Mouse (Mus musculus) limb, embryonic 11.5 days (tissue): ENCODE measurements around the gene Gpr37l1. TPM values are rescaled to one million over a fixed set of nuclear protein-coding genes. Genes with fewer than 3 reads are reported as not detected.

Experiments used
- ATAC-seq: fragments of 200-750 bp; cut with Nextera tagmentation; 2 replicates; pipeline ENCODE4 v1.8.0; 2017; ENCODE audit warnings: low read depth; ENCODE audit not compliant: insufficient number of reproducible peaks, low FRiP score, low TSS enrichment
- DNase-seq: peaks from one replicate; pipeline ENCODE4 v3.0.0-alpha.2; 2015; ENCODE audit warnings: low spot score
- H3K27ac ChIP-seq: fragments of 300-500 bp; sonication (generic); replicated peaks from 2 replicates; pipeline ENCODE4 v1.5.1; 2014; ENCODE audit warnings: low read depth, mild to moderate bottlenecking, low read length
- H3K27me3 ChIP-seq: fragments of 300-500 bp; sonication (generic); 2 replicates; pipeline ENCODE4 v1.6.1; 2014; ENCODE audit warnings: mild to moderate bottlenecking, low read length, mixed read lengths; ENCODE audit not compliant: control insufficient read depth, insufficient read depth
- H3K36me3 ChIP-seq: fragments of 300-500 bp; sonication (generic); 2 replicates; pipeline ENCODE4 v1.6.1; 2014; ENCODE audit warnings: mild to moderate bottlenecking, low read length, moderate library complexity, mixed read lengths; ENCODE audit not compliant: control insufficient read depth, insufficient read depth
- H3K4me1 ChIP-seq: fragments of 300-500 bp; sonication (generic); 2 replicates; pipeline ENCODE4 v1.6.1; 2014; ENCODE audit warnings: low read length, mixed read lengths; ENCODE audit not compliant: control insufficient read depth, insufficient read depth
- H3K4me2 ChIP-seq: fragments of 300-500 bp; sonication (generic); 2 replicates; pipeline ENCODE4 v1.6.1; 2014; ENCODE audit warnings: low read depth, mild to moderate bottlenecking, moderate library complexity; ENCODE audit not compliant: severe bottlenecking
- H3K4me3 ChIP-seq: fragments of 300-500 bp; sonication (generic); 2 replicates; pipeline ENCODE4 v1.5.1; 2014; ENCODE audit warnings: low read depth, low read length
- H3K9ac ChIP-seq: fragments of 300-500 bp; sonication (generic); 2 replicates; pipeline ENCODE4 v1.6.1; 2014; ENCODE audit warnings: mild to moderate bottlenecking, low read length
- H3K9me3 ChIP-seq: fragments of 300-500 bp; sonication (generic); 2 replicates; pipeline ENCODE4 v1.6.1; 2016; ENCODE audit warnings: low read length; ENCODE audit not compliant: control insufficient read depth
- WGBS: fragments of 180-500 bp; shearing (Covaris S2); extraction: QIAGEN DNeasy Blood & Tissue Kit; methylation state at CpG from one replicate; pipeline ENCODE4 v1.1.7; 2014; 5-methylcytosine and 5-hydroxymethylcytosine counted together
- polyA plus RNA-seq: library from polyadenylated mRNA; unstranded; fragments of >200 nt; fragmentation: Nextera tagmentation; extraction: Ambion mirVana; gene quantifications from 2 replicates; pipeline ENCODE4 v1.2.1, GENCODE M21; 2014

Gpr37l1 gene
- polyA plus RNA-seq = 0.12 TPM in 1 of 2 replicates, not detected in the other

DNA sequence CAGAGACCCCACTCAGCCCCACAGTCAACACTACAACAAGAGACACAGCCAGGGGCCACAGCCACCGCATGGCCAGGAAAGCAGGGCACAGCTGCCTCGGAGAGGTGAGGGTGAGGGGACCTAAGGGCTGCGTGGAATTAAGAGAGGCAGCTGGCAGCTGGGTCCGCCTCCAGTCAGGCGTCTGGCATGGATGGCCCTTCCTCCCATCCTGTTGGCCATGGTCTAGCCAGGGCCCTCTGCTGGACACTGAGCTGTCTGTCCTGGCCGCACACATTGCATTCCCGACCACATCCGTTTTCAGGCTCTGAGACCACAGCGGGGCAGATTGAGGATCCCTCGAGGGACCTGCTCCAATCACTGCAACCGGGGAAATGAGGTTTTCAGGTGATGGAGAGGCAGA lies at the start of gene Gpr37l1:
Gpr37l1 (minus strand) TSS at position 247 of the 400 bp plus-strand sequence.
- DNase-seq (no peak), ATAC-seq (no peak)
- no peaks in the 10 kb centered on the region; the same call in 1 of the 2 replicates for H3K4me1 ChIP-seq
- no peak within 1 kb of the TSS for H3K27ac ChIP-seq
- no peaks in the 10 kb centered on the region for H3K36me3 ChIP-seq
- WGBS = 65% methylated on average over 11 of the region's 11 CpGs
- no peak within 1 kb of the TSS for H3K4me3 ChIP-seq
- no peaks in the 10 kb centered on the region for H3K27me3 ChIP-seq
- H3K4me2 ChIP-seq = no peak within 1 kb of the TSS
- no peak within 1 kb of the TSS for H3K9ac ChIP-seq
- no peaks in the 10 kb centered on the region for H3K9me3 ChIP-seq

- H3K27me3 ChIP-seq = no peaks in the 10 kb centered on the region
- ATAC-seq = no peak
- H3K4me1 ChIP-seq = no peaks in the 10 kb centered on the region; the same call in 1 of the 2 replicates
- WGBS = 85% methylated on average over 9 of the region's 9 CpGs
- no peaks in the 10 kb centered on the region for H3K36me3 ChIP-seq
- no peaks in the 10 kb centered on the region for H3K9me3 ChIP-seq
- H3K4me2 ChIP-seq = no peak overlapping the region
- DNase-seq = no peak
- no peak overlapping the region for H3K4me3 ChIP-seq
- no peak overlapping the region for H3K27ac ChIP-seq
- no peak overlapping the region for H3K9ac ChIP-seq
Observed at GRCm38 (mm10) chr1:135213772-135214640, 46.5 kb upstream of the Gpr37l1 start.

DNA sequence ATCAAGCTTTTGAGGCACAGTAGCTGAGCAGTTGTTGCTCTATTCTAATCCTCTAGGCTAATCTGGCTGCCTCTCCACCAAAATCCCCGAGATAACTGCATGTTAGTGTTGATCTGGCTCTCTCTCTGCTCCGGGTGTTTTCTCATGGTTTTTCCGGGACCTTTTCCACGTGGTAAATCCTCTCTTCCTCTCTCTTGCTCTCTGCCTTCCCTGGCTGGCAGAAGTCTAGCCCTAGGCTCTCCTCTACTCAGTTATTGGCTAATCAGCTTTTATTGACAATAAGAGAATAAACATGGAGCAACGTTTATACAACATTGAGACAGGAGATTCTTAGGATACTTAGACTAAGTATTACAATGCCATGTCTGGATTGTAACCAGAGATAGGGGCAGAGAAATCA lies 42.9 kb upstream of the Gpr37l1 start:
- no peaks in the 10 kb centered on the region for H3K4me1 ChIP-seq
- no peak overlapping the region for H3K9ac ChIP-seq
- no peaks in the 10 kb centered on the region for H3K27me3 ChIP-seq
- no peaks in the 10 kb centered on the region for H3K9me3 ChIP-seq
- DNase-seq = no peak
- no peaks in the 10 kb centered on the region for H3K36me3 ChIP-seq
- H3K27ac ChIP-seq = no peak overlapping the region
- H3K4me3 ChIP-seq = no peak overlapping the region
- ATAC-seq = no peak
- 58% methylated on average over 5 of the region's 5 CpGs for WGBS
- no peak overlapping the region for H3K4me2 ChIP-seq

GRCm38 (mm10) chr1:135208716-135209115 lies 41.2 kb upstream of the Gpr37l1 start:
- DNase-seq (no peak), ATAC-seq (no peak)
- Histone ChIP-seq H3K27ac (no peak overlapping the region), H3K4me3 (no peak overlapping the region), H3K27me3 (no peaks in the 10 kb centered on the region), H3K4me1 (no peaks in the 10 kb centered on the region), H3K9me3 (no peaks in the 10 kb centered on the region; the same call in 1 of the 2 replicates), H3K36me3 (no peaks in the 10 kb centered on the region), H3K9ac (no peak overlapping the region), H3K4me2 (no peak overlapping the region)
- WGBS = 81% methylated on average over 9 of the region's 9 CpGs

DNA sequence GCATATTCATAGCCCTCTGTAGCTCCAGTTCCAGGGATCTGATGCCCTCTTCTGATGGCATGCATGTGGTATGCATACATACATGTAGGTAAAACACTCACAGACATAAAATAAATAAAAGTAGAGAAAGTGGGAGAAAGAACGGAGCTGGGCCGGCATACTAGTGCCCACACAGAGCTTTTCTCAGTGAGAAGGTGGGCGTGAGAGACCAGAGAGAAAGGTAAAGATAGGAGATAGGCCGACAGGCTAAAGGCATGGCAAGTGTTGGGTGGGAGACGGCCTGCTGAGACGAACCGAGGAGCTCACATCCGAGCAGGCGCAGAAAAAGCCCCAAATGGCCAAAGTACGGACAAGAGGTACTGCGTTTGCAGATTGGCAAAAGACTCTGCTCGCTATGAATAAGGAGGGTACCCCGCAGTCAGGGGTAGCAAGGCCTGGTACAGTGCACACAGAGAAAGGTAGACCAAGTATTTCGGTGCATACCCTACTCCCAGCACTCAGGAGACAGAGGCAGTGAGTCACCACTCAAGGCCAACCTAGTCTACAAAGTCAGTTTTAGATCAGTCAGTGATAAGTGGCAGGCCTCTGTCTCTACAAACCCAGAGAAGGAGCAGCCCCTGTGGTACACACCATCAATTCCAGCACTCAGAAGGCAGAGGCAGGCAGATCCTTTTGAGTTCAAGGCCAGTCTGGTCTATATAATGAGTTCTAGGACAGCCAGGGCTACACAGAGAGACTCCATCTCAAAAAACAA lies 39.3 kb upstream of the Gpr37l1 start:
- peaks cover 4% of the 10 kb centered on the region; the same call in 1 of the 2 replicates for H3K4me1 ChIP-seq
- H3K4me2 ChIP-seq = no peak overlapping the region
- H3K9me3 ChIP-seq = no peaks in the 10 kb centered on the region; the same call in 1 of the 2 replicates
- H3K27me3 ChIP-seq = no peaks in the 10 kb centered on the region
- H3K4me3 ChIP-seq = no peak overlapping the region
- 91% methylated on average over 14 of the region's 14 CpGs for WGBS
- no peak for ATAC-seq
- no peak overlapping the region for H3K27ac ChIP-seq
- no peak overlapping the region for H3K9ac ChIP-seq
- no peak for DNase-seq
- H3K36me3 ChIP-seq = no peaks in the 10 kb centered on the region

- Histone ChIP-seq H3K4me3 (no peak overlapping the region), H3K9ac (no peak overlapping the region), H3K9me3 (no peaks in the 10 kb centered on the region; the same call in 1 of the 2 replicates), H3K4me2 (no peak overlapping the region), H3K27ac (no peak overlapping the region), H3K27me3 (no peaks in the 10 kb centered on the region), H3K36me3 (no peaks in the 10 kb centered on the region), H3K4me1 (peaks cover 4% of the 10 kb centered on the region; the same call in 1 of the 2 replicates)
- 49% methylated on average over 4 of the region's 4 CpGs for WGBS
- DNase-seq (no peak), ATAC-seq (no peak)
Observed at GRCm38 (mm10) chr1:135205257-135205656, 37.8 kb upstream of the Gpr37l1 start.

GRCm38 (mm10) chr1:135204196-135205126 lies 37.0 kb upstream of the Gpr37l1 start:
- DNase-seq (no peak), ATAC-seq (no peak)
- H3K27me3 ChIP-seq = no peaks in the 10 kb centered on the region
- H3K27ac ChIP-seq = no peak overlapping the region
- H3K9ac ChIP-seq = no peak overlapping the region
- peaks cover 5% of the 10 kb centered on the region for H3K4me1 ChIP-seq
- no peaks in the 10 kb centered on the region for H3K36me3 ChIP-seq
- no peak overlapping the region for H3K4me2 ChIP-seq
- no peak overlapping the region for H3K4me3 ChIP-seq
- no peaks in the 10 kb centered on the region; the same call in 1 of the 2 replicates for H3K9me3 ChIP-seq
- WGBS = 36% methylated on average over 12 of the region's 12 CpGs
